Mouse (Mus musculus): ENCODE data around the gene Kctd6. TPM values are rescaled to one million over a fixed set of nuclear protein-coding genes. Genes with fewer than 3 reads are reported as not detected.

The Kctd6 gene
- total RNA-seq, 2 experiments from 2014 or later: 16.0 to 18.8 TPM

DNA sequence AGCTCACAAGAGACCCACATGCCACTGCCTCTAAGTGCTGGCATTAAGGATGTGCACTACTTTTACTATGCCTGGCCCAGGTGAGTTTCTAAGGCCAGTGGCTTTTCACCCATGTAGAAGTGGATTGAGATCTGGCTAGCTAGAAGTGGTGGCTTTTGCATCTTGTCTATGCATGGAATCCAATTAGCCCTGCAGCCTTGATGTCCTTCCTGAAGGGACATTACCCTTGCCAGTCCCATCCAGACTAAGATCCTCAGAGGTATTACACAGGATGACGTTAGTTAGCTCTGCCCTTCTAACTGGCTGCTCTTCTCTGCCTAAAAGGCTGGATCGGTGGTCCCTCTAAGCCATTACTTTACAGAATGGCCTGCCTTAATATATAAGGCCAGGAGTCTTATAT lies 944 bp upstream of the Kctd6 start:
- DNase-seq (ENCODE audit: low spot score in 2 of 2): no peak

DNA sequence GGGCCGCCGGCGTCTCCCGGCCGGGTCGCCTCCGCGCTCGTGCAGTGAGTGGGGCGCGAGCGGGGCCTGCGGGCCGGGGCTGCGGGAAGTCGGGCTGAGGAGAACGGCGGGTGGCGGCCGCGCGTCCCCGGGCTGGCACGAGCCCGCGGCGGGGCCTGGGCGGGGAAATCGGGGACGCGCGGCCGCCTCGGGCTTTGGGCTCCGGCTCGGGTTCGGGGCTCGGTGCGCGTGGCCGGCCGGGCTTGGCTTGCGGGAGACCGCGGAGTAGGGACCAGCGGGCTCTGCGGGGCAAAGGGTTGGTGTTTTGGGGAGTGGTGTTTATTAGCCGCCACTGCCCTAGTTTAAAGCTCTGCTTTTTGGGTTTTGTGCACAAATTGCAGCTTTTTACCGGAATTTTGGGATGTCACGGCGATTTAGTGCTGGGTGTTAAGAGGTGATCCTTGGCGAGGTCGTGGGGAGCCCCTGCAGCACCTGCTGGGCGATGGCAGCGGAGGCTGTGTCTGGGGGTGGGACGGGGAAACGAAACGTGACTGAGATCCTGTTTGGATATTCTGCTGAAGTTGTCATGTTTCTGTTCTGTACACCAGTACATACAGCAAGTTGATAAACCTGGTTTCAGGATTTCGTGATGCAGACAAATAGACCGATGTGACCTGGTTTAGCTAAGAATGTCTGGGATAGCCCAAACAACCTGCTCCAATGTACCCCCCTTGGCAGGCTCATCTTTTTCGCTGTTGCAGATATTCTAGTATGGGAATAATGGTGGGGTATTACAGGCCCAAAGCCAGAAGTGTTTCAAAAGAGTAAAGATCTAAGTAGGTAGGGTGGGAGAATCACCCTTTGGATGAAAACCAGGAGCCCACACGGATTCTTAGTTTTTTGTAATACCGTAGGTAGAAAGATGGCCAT lies 613 bp downstream of the Kctd6 start:
- DNase-seq (ENCODE audit: low spot score in 2 of 2): peak; percentile 38 to 55

DNA sequence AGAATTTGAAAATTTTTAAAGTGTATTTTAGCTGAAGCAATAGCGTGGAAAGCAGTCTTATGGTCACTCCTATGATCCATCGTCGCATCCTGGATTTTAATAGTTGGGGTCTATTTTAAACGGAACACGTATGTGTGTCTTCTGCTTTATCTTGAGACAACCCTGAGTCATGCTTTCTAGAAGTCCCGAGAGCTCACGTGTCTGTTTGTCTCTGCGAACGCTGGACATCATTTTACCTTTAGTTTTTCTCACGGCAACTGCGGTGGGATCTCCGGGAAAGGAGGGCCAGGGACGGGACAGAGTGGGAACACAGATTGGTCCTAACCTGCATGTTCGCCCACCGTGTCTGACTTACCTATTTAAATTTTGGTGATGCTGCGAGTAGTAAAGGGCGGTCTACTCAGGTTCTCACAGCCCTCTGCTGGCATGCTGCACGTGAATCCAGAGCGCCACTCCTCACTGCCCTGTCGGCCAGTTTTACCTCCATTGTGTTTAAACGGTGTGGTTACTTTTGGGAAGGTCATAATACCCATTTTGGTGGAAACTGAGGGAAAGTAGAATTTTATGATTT lies 1.4 kb downstream of the Kctd6 start:
- DNase-seq (ENCODE audit: low spot score in 2 of 2): no peak

DNA sequence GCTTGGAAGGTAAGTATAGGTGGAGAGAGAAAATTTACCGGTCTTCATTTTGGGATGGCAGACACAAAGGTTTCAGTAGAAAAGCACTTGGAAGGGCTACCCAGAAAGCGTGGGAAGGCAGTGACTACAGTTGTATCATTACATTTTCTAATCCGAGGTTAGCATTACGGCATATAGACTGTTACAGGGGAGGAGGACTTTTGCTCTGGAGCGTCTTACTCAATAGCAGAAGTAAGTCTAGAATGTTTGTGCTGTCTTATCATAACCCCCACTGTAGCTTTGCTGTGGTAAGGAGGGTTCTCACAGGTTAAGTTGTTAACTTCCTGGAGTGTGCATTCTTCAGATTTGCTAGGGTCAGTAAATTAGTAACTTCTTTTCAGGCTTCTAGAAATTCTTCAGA lies 2.2 kb downstream of the Kctd6 start:
- DNase-seq (ENCODE audit: low spot score in 2 of 2): no peak

DNA sequence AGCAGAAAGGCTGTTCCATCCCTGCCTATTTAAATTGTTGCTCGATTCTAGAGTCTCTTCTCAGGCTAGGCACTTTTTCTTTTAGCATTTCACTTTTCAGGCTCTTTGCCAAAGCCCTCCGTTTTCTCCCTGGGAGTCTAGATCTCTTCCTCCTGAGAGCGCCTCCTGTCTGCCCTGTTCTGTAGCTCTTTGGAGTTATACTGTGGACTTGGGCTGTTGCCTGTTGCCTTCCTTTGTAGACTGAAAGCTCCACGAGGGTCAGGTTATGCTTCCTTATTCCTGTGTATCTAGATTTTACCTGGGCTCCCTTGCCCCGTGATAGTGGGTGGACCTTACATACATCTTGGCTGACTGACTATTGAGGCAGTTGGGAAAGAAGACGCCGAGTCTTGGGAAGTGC lies 4.3 kb downstream of the Kctd6 start:
- DNase-seq (ENCODE audit: low spot score in 2 of 2): no peak

DNA sequence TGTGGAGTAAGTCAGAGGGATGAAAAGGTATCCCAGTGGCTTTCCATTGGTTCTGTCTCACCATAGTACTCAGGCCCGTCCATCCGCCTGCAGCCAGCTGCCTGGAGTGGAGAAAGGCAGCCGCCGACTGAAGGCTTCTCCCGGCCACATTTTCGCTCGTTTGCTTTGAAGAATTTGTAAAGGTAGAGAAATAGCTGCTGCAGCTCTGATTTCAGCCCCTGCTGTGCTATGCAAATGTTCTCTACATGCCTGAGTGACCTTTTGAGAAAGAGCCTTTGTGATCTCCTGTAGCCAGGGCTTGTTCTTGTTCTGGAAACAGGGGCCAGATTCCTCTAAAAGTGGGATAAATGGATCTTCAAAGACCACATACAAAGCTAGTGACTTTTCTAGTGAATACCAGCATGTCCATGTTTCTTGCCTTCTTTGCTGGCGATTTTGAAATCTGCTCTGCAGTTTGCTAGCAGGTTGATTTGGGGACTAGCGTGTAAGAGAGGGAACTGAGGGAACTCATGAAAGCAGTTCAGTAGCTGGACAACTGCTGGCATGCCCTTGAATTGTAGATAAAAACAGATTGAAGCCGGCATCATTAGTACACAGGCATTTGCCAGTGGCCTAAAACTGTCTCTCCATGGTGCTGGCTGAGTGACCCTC lies 4.9 kb downstream of the Kctd6 start:
- DNase-seq (ENCODE audit: low spot score in 2 of 2): no peak

DNA sequence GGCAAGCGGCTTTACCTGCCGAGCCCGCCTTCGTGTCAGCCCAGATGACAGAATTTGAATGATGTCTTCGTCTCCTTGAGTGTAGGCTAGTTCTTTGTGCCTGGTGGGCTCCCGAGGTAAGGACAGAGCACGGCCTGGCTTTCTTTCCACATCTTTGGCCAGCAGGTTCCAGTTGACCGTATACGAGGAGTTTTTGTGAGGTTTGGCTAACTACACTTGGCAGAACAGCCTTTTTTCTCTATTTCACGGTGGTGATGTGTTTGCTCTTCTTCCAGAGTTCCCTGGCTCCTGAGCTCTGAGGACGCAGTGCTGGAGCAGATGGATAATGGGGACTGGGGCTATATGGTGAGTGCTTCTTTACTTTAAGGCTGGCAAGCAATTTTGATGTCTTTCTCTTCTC lies 5.9 kb downstream of the Kctd6 start:
- no peak for DNase-seq (ENCODE audit: low spot score in 2 of 2)

DNA sequence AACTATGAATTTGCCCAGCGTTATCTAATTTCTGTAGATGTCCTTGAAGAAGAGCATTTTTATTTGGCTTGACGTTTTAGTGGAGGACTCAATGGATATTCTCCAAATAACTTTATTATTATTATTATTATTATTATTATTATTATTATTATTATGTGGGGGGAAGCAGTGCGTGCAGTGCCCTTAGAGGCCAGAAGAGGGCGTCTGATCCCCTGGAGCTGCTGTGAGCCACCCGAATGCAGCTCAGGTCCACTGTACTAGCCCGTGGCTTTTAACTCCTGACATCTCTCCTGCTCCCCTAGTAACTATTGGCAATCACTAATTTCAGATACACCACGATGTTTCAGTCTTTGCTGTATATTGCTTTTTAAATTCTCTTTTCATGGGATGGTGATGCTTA lies 6.4 kb downstream of the Kctd6 start:
- DNase-seq (ENCODE audit: low spot score in 2 of 2): no peak

DNA sequence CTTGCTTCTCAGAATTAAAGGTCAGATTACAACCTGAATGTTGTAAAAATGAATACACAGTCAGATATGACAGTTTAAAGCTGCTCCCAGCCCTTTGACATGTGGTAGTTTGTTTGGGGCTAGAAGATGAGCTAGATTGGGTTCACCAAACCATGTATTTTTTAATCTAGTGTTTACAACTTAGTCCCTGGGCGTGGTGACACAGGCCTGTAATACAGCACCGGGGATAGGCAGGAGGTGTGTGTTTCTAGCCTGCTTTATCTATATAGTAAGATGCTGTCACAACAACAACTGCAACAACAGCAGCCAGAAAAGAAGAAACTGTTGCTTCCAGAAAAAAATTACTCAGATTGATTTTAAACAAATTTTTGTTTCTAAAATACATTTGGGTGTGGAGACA lies 7.0 kb downstream of the Kctd6 start:
- no peak for DNase-seq (ENCODE audit: low spot score in 2 of 2)

DNA sequence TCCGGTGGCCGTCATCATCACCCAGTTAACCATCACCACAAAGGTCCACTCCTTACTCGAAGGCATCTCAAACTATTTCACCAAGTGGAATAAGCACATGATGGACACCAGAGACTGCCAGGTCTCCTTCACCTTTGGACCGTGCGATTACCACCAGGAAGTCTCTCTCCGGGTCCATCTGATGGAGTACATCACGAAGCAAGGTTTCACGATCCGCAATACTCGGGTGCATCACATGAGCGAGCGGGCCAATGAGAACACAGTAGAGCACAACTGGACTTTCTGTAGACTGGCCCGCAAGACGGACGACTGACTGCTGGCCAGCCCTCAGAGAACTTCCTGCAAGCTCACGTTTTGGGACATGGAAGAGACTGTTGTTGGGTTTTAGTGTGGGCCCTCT lies 8.6 kb downstream of the Kctd6 start:
- DNase-seq (ENCODE audit: low spot score in 2 of 2): no peak

DNA sequence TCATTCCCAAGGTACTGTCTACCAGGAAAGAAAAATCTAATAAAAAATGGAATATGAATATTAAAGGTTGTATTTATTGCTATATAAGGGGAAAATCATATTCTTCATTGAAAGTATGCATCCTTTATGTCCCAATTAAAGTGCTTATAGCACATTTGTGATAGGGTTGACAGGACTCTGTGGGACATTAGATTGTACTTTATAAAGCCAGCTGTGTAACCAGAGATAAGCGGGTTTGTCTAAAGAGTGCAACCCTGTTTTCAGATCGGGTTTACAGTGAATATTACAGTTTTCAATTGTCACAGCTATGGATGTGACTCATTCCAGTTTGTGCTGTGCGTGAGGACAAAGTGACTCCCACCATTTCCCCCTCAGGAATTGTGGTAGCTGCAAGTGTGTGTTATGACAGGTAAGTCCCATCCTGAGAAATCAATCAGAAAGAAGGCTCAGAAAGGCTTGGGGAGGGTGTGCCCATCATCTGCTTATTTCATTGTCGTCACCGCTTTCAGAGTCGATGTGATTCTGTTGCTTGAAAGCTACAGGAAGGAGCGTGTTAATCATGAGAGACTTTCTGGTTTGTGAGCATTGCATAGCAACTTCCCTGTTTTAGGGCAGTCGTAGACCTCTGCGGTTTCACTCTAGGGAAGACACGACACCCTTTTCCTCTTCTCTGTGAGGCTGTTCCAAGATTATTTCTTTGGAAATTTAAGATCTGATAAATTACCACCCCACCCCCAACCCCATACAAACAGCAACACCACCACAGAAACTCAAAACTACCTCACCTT lies 9.8 kb downstream of the Kctd6 start:
- DNase-seq (ENCODE audit: low spot score in 2 of 2): no peak

DNA sequence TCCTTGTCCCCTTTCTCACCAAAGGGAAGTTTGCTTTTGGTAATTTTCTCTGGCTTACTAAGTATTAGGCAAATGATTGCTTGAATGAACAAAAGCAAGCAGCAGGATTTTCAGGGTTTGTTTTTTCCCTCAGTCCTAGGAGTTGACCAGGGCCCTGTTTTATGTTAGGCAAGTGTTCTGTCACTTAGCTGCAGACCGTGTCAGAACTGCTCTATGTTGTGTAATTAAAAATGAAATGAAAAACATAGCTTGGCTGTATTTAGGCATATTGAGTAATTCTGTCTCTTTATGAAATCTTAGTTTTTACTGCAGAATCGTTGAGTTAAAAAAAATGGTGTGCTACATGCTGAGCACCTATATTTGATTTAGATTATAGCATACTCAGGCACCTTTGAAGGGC lies 10.9 kb downstream of the Kctd6 start:
- no peak for DNase-seq (ENCODE audit: low spot score in 2 of 2)

DNA sequence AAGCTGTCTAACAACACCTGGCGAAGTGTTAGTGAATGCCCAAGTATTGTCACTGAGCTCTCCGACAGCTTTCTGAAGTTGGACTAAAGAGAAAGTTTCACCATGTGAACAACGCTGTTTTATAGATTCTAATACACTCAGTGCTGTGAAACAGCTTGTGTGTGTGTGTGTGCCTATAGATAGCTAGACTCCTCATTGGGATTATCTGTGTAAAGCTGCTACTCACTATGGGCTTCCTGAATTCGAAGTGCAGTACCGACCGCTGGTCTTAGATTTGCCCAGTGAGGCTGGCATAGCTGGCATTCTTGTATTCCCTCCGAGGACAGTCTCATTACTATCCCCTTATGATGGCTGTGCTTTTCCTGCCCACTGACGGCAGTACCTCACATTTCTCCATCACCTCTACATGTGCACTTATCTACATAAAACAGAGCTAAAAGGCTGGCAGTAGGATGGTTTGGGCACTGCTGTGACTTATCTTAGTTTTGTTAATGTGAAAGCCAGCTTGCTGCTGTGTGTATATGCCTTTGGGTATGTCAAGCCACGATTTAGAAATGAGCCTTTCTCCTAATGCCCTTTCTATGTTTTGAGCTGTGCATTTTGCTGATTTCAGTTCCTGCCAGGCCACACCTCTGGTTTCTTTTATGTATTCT lies 15.6 kb downstream of the Kctd6 start:
- DNase-seq (ENCODE audit: low spot score in 2 of 2): no peak

DNA sequence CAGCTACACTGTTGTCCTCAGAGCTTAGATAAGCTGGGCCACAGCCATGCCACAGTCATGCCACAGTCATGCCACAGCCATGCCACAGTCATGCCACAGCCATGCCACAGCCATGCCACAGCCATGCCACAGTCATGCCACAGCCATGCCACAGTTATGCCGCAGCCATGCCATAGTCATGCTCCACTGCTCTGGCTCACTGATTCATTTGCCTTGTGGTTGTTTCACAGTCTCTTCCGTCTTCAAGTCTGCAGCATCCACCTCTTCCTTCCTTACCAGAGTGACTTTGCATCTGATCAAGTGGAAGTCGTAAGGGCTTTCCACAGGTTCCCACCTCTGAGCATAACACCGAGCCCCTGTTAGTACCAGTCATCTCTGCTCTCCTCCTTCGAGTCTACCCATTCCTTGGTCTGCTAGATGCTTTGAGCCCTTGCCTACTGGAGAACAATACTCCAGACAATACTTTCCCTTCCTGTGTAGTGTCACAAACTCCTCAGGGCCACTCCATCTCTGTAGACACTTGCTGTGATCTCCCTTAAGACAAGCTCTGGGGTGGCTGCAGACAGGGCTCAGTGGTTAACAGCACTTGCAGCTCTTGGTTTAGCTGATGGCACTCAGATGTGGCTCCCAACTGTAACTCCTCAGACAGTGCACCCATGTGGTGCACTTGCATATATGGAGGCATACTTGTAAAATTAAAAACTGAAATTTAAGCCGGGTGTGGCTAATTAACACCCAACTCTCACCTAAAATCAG lies 18.4 kb downstream of the Kctd6 start:
- DNase-seq (ENCODE audit: low spot score in 2 of 2): no peak

DNA sequence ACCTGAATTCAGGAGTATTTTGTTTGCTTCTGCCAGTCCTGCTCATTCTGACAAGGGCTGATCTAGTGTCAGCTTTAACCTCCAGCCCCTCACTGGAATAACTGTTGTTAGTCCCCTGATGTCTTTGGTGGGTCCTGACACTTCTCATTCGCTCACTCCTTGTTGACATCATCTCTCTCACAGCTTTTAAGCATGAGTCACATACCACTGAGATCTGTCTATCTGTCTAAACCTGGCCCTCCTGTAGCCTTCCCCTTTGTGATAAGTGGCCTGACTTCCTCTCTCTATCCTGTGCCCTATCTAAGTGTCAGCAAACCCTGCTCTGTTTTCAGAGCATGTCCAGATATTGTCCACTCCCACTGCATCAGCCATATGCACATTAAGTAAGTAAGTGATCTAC lies 19.3 kb downstream of the Kctd6 start:
- no peak for DNase-seq (ENCODE audit: low spot score in 2 of 2)

DNA sequence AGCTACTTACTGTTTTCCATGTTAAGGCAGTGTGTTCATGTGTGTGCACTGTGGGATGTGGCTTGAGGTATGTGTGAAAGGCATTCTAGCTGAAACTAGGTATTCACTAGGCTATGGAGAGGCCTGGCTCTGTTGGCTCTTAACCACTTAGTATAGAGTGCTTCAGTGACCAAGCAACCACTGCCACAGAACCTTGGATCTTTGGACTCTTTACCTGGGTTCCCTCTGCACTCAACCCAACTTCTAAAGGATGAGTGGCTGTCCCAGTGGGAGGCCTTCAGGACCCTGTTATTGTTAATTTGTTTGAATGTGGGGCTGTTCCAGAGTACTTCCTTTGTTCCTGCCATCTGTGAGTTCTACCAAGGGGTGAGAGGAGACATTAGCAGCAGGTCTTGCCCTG lies 27.9 kb downstream of the Kctd6 start:
- no peak for DNase-seq (ENCODE audit: low spot score in 2 of 2)

DNA sequence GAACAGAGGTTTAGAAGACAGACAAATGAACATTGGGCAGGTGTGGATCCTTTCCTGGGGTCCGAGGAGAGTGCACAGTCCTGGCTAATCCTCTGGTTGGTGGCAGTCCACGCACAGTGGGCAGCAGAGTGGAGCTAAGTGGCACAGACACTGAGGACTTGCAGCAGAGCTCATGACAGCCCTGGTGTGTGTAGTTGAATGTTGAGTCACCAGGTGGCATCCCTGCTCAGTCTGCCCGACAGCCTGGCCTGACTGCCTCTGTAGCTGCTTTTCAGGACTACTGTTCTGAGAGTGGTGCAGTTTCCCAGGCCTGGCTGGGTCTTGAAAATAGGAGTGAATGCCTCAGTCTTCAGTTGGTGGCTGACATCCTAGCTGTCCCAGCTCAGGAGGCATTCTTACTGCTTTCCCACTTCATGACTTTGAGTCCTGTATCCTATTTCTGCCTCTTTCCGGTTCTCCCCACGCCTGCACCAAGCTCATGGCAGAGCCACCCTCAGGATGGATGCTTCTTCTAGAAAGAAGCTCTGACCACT lies 28.5 kb downstream of the Kctd6 start:
- DNase-seq (ENCODE audit: low spot score in 2 of 2): no peak

DNA sequence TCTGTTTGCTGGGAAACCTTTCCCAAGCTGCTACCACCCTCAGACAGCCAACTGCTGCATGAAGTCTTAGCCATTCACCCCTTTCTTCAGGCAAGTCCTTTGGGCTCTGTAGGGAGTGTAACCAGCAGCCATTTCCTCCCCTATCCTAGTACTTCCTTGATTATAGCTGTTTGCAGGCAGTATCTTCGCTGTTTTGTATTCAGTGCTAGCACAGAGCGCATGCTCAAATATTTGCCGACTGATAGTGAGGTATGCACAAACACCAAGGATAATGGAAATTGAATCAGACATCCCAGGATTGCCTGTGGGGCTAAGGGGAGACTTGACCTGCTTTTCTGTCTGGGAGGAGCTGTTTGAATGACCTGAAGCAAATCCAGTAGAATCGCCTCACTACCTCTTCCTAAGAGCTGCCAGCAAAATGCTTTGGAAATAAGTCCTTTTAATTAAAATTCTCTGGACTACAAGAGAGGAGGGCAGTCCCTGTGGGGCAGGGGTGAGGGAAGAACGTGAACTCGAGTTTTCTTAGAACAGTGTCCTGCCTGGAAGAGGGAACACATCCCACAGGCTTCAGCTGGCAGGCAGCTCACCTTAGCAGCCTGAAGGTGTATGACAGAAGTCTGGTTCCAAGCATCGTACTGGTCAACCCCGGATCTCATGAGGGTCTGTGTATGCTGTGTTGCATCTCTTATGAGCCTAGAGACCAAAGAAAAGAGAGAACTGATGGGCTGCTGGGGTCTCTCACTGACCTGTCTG lies 29.4 kb downstream of the Kctd6 start:
- DNase-seq (ENCODE audit: low spot score in 2 of 2): no peak

DNA sequence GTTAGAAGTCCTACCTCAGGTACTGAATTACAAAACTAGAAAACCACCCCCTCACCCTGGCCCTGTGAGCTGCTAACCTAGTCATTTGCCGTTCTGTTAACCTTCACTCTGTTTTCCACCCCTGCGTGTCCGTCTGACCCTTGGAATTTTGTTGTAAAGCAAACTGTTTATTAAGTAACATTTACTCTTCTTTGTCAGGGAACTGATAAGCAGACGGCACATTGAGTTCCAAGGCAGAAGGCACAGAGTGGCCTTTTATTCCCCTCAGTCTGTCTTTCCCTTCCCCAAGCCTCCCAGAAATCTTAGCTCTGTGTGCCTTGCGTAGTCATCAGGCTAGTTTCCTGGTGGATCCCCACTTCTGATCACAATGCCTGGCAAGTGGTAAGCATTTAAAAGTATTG lies 30.3 kb downstream of the Kctd6 start:
- DNase-seq (ENCODE audit: low spot score in 2 of 2): no peak
